Mouse (Mus musculus) ES-Bruce4 (cell line): Measurements from ENCODE around the gene Wdr25.

Experiments used
- CTCF ChIP-seq: IDR thresholded peaks from one replicate; pipeline ENCODE4 v1.8.1; 2011; ENCODE audit warnings: low read depth, low read length
- EP300 ChIP-seq: IDR thresholded peaks from 2 replicates; pipeline ENCODE4 v1.6.1; 2011; ENCODE audit warnings: low read depth, low read length; ENCODE audit not compliant: insufficient read depth
- POLR2A ChIP-seq: IDR thresholded peaks from one replicate; pipeline ENCODE4 v1.8.1; 2011; ENCODE audit warnings: low read length; ENCODE audit not compliant: insufficient read depth

DNA sequence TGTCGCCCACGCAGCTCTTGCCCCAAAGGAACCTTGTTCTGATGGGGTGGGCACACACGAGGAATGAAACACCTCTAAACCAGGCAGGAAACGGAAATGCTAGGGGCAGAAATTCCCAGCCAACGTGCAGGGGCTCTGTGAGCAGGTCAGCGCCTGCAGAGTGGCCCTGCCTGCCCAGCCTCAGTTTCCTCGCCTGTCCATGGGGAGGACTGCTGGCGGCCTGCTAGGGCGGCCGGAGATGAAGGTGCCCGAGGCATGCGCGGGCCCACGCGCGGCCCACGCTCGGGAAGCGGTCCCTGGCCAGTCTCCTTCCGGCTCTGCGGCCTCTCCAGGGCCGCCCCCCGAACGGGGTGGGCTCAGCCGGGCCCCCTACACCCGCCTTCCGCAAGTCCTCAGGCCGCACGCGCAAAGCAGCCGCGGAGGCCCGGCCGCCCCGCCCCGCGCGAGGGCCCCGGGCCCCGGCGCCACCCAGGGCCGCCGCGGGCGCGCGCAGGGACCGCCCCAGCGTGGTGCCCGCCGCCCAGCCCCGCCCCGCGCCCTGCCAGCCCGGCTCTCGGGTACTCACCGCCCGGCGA, 174.2 kb downstream of the Wdr25 start:
- TF ChIP-seq CTCF (no peak), POLR2A (no peak), EP300 (no peak)
